Mouse (Mus musculus): Measurements from ENCODE around the gene Pvr. TPM values are rescaled to one million over a fixed set of nuclear protein-coding genes. Genes with fewer than 3 reads are reported as not detected.

Gene Pvr
- polyA plus RNA-seq, 1 experiment from 2014 or later, result 8.9 TPM

DNA sequence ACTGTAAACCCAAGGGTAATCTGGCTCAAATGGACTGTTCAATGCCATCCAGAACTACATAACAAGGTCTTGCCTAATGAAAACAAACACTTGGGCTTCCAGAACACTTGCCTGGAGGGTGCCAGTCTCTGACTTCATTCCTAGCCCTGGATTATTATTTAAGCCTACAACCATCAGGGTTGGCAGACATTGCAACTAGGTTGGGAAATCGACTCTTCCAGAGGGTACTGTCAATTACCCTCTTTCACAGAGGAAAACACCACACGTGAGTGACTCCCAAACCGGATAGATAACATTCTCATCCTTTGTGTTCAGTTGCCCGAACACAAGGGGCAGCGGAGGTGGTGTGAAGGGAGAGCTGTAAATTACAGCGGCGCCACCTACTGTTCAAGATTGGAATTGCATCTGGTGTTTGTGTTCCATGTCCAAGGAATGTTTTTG lies 35.4 kb upstream of the Pvr start:
- Histone ChIP-seq H3K27ac (ENCODE audit: low read depth, low read length) (no peak overlapping the region), H3K4me2 (replicated peaks; ENCODE audit: low read depth) (no peak overlapping the region), H3K9ac (ENCODE audit: low read depth, low read length) (no peak overlapping the region), H3K36me3 (ENCODE audit: control insufficient read depth, insufficient read depth) (no peaks in the 10 kb centered on the region), H3K4me3 (ENCODE audit: low read depth, low read length) (no peak overlapping the region), H3K4me1 (replicated peaks; ENCODE audit: control insufficient read depth, insufficient read depth, low read length) (no peaks in the 10 kb centered on the region), H3K27me3 (replicated peaks; ENCODE audit: control insufficient read depth, insufficient read depth, low read length) (no peaks in the 10 kb centered on the region), H3K9me3 (ENCODE audit: control insufficient read depth) (no peaks in the 10 kb centered on the region)
- peak; percentile 92 for TF ChIP-seq CTCF (IDR thresholded peaks at IDR 0.05; ENCODE audit: low read depth)
- ATAC-seq, result no peak
- 3% methylated on average over 7 of the region's 7 CpGs for WGBS

DNA sequence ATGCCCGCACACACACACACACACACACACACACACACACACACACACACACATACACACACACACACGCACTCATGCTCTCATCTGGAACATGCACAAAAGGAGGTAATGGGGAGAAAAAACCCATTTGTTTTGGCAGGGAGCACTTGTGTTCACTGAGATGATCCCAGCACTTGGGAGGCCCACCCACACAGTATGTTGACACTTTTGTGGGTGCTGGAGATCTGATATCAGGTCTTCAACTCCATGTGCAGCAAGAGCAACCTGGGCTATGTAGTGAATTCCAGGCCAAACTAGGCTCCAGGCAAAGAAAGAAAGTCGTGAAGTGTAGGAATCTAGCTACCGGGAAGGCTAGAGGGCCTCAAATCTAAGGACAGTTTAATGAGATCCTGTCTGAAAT lies 34.9 kb upstream of the Pvr start:
- Histone ChIP-seq H3K4me3 (ENCODE audit: low read depth, low read length) (no peak overlapping the region), H3K27ac (ENCODE audit: low read depth, low read length) (no peak overlapping the region), H3K4me1 (replicated peaks; ENCODE audit: control insufficient read depth, insufficient read depth, low read length) (no peaks in the 10 kb centered on the region), H3K9ac (ENCODE audit: low read depth, low read length) (no peak overlapping the region), H3K27me3 (replicated peaks; ENCODE audit: control insufficient read depth, insufficient read depth, low read length) (no peaks in the 10 kb centered on the region), H3K4me2 (replicated peaks; ENCODE audit: low read depth) (no peak overlapping the region), H3K36me3 (ENCODE audit: control insufficient read depth, insufficient read depth) (no peaks in the 10 kb centered on the region), H3K9me3 (ENCODE audit: control insufficient read depth) (no peaks in the 10 kb centered on the region)
- TF ChIP-seq CTCF (IDR thresholded peaks at IDR 0.05; ENCODE audit: low read depth), result no peak
- ATAC-seq, result no peak
- 66% methylated on average over 4 of the region's 4 CpGs for WGBS

DNA sequence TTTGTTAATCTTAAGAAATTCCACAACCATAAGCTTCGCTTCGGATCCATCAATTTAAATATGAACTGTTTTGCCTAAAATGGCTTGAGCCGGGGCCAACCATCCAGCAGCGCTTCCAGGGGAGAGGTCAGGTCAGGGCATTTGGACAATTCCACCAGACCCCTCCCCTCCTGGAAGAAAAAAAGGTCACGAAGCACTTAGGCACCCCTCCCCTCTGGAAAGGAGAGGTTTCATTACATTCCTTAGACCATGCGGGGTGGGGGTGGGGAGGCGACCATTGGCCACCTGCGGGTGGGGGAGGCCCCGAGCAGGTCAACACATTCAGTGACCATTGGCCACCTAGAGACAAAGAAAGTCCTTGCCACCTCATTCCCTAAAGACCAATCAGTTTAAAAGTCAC lies 32.1 kb upstream of the Pvr start:
- H3K27me3 ChIP-seq (replicated peaks; ENCODE audit: control insufficient read depth, insufficient read depth, low read length), result no peaks in the 10 kb centered on the region
- no peaks in the 10 kb centered on the region; the same call in 1 of the 2 replicates for H3K36me3 ChIP-seq (ENCODE audit: control insufficient read depth, insufficient read depth)
- ATAC-seq, result peak; percentile 21
- no peak overlapping the region for H3K4me3 ChIP-seq (ENCODE audit: low read depth, low read length)
- peak overlapping the region; percentile 78 for H3K27ac ChIP-seq (ENCODE audit: low read depth, low read length)
- WGBS, result 37% methylated on average over 9 of the region's 9 CpGs
- no peak for TF ChIP-seq CTCF (IDR thresholded peaks at IDR 0.05; ENCODE audit: low read depth)
- no peaks in the 10 kb centered on the region for H3K9me3 ChIP-seq (ENCODE audit: control insufficient read depth)
- no peak overlapping the region for H3K9ac ChIP-seq (ENCODE audit: low read depth, low read length)
- no peak overlapping the region for H3K4me2 ChIP-seq (replicated peaks; ENCODE audit: low read depth)
- no peaks in the 10 kb centered on the region for H3K4me1 ChIP-seq (replicated peaks; ENCODE audit: control insufficient read depth, insufficient read depth, low read length)

DNA sequence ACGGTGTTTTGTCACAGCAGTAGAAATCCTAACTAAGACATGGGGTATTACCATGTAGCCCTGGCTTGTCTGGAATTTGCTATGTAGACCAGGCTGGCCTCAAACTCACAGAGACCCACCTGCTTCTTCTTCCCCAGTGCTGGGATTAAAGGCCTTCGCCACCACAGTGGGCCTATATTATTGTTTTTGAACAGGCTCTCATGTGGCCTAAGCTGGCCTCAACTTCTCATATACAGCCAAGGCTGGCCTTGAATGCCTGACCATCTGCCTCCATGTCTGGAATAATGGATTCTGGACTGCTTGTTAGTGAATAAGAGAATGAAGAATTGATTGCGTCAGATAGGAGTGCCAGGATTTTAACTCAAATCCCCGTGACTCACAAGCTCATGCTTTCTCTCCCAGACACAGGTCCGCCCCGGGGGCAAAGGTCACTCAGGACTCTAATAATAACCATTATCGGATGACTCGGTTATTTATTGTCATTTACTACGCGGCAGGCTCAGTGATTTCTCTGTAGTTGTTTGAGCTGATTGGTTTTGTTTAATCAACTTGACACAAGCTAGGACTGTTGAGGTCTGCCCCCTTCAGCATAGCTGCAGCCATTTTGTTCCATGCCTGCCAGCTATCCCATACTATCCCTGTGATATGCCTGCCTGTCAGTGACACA lies 31.5 kb upstream of the Pvr start:
- no peak overlapping the region for H3K9ac ChIP-seq (ENCODE audit: low read depth, low read length)
- no peak overlapping the region for H3K4me3 ChIP-seq (ENCODE audit: low read depth, low read length)
- peak; percentile 33; the same call in 1 of the 2 replicates for TF ChIP-seq CTCF (IDR thresholded peaks at IDR 0.05; ENCODE audit: low read depth)
- no peaks in the 10 kb centered on the region; the same call in 1 of the 2 replicates for H3K36me3 ChIP-seq (ENCODE audit: control insufficient read depth, insufficient read depth)
- 40% methylated on average over 10 of the region's 10 CpGs for WGBS
- H3K9me3 ChIP-seq (ENCODE audit: control insufficient read depth), result no peaks in the 10 kb centered on the region
- H3K4me2 ChIP-seq (replicated peaks; ENCODE audit: low read depth), result no peak overlapping the region
- ATAC-seq, result peak; percentile 78
- H3K27me3 ChIP-seq (replicated peaks; ENCODE audit: control insufficient read depth, insufficient read depth, low read length), result no peaks in the 10 kb centered on the region
- no peaks in the 10 kb centered on the region for H3K4me1 ChIP-seq (replicated peaks; ENCODE audit: control insufficient read depth, insufficient read depth, low read length)
- H3K27ac ChIP-seq (ENCODE audit: low read depth, low read length), result peak overlapping the region; percentile 78

DNA sequence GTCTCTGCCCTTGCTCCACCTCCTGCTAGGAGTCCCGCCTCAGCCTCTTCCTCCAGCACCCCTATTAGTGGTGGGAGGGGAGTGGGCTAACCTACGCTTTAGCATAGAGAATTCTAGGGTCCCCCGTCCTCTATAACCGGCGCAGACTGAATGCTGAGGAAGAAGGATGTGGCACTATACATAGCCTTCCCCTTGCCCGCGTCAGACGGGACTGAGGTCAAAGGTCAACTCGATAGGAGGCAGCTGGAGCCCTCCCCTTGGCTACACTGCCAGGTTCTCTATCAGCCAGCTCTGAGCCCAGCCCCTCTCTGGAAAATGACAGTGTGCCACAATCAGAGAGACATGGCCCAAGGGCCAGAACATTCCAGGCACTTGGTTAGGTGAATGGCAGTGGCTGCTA lies 29.6 kb upstream of the Pvr start, which contains the start of gene Igsf23:
Gene Igsf23 (minus strand): TSS at position 168 of the 400 bp plus-strand sequence.
- no peak for TF ChIP-seq CTCF (IDR thresholded peaks at IDR 0.05; ENCODE audit: low read depth)
- peak; percentile 81 for ATAC-seq
- Histone ChIP-seq H3K36me3 (ENCODE audit: control insufficient read depth, insufficient read depth) (no peaks in the 10 kb centered on the region; the same call in 1 of the 2 replicates), H3K27me3 (replicated peaks; ENCODE audit: control insufficient read depth, insufficient read depth, low read length) (no peaks in the 10 kb centered on the region), H3K9me3 (ENCODE audit: control insufficient read depth) (no peaks in the 10 kb centered on the region), H3K4me2 (replicated peaks; ENCODE audit: low read depth) (peak within 1 kb of the TSS; percentile 55), H3K27ac (ENCODE audit: low read depth, low read length) (peak within 1 kb of the TSS; percentile 79), H3K4me3 (ENCODE audit: low read depth, low read length) (peak within 1 kb of the TSS; percentile 23), H3K9ac (ENCODE audit: low read depth, low read length) (peak within 1 kb of the TSS; percentile 7), H3K4me1 (replicated peaks; ENCODE audit: control insufficient read depth, insufficient read depth, low read length) (no peaks in the 10 kb centered on the region)
- WGBS, result 27% methylated on average over 9 of the region's 9 CpGs

DNA sequence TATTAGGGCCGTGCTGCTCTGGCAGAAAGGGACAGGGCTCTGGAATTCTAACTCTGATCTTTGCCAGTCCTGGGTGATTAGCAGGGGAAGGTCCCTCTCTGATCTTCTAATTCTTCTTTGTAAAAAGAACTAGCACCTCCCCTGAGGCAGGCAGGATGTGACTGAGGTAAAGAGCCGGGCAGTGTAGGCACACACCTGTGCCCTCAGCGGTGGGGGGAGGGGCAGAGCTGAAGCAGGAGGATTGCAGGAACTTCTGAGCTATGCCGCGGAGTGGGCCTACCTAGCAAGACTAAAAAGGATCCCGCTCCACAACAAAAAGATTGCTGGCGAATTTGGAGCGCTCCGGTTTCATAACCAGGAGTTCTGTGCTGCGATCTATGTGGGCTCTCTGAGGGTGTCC lies 29.0 kb upstream of the Pvr start:
- H3K4me2 ChIP-seq (replicated peaks; ENCODE audit: low read depth), result peak overlapping the region; percentile 55
- peak overlapping the region; percentile 23 for H3K4me3 ChIP-seq (ENCODE audit: low read depth, low read length)
- no peaks in the 10 kb centered on the region for H3K9me3 ChIP-seq (ENCODE audit: control insufficient read depth)
- no peak overlapping the region; the same call in none of the 2 replicates for H3K9ac ChIP-seq (ENCODE audit: low read depth, low read length)
- TF ChIP-seq CTCF (IDR thresholded peaks at IDR 0.05; ENCODE audit: low read depth), result no peak
- ATAC-seq, result no peak
- H3K27ac ChIP-seq (ENCODE audit: low read depth, low read length), result peak overlapping the region; percentile 79
- WGBS, result 42% methylated on average over 10 of the region's 10 CpGs
- H3K4me1 ChIP-seq (replicated peaks; ENCODE audit: control insufficient read depth, insufficient read depth, low read length), result no peaks in the 10 kb centered on the region
- no peaks in the 10 kb centered on the region for H3K27me3 ChIP-seq (replicated peaks; ENCODE audit: control insufficient read depth, insufficient read depth, low read length)
- H3K36me3 ChIP-seq (ENCODE audit: control insufficient read depth, insufficient read depth), result no peaks in the 10 kb centered on the region; the same call in 1 of the 2 replicates
